Mouse (Mus musculus): Measurements from ENCODE around the gene Gabra6. TPM values are rescaled to one million over a fixed set of nuclear protein-coding genes. Genes with fewer than 3 reads are reported as not detected.

Gene Gabra6
- polyA plus RNA-seq (2012; rRNA removed), result not detected in 2 replicates

- DNase-seq, result no peak
- Histone ChIP-seq H3K27ac (ENCODE audit: control insufficient read depth, insufficient read depth, low read length) (no peak within 1 kb of the TSS), H3K36me3 (ENCODE audit: control insufficient read depth, insufficient read depth, low read length) (no peaks in the 10 kb centered on the region), H3K27me3 (ENCODE audit: control insufficient read depth, insufficient read depth, low read length) (no peaks in the 10 kb centered on the region), H3K4me1 (replicated peaks; ENCODE audit: control insufficient read depth, insufficient read depth, low read length) (no peaks in the 10 kb centered on the region), H3K4me3 (ENCODE audit: control insufficient read depth, insufficient read depth, low read length) (no peak within 1 kb of the TSS)
- TF ChIP-seq POLR2A (IDR thresholded peaks at IDR 0.05; ENCODE audit: control insufficient read depth, extremely low read depth, insufficient read depth, low read length, poor library complexity) (no peak), CTCF (IDR thresholded peaks at IDR 0.05; ENCODE audit: borderline replicate concordance, control insufficient read depth, extremely low read depth, insufficient read depth, low read length, poor library complexity) (no peak)
- WGBS, result 72% methylated on average over 5 of the region's 5 CpGs
Observed at GRCm38 (mm10) chr11:42320882-42321281, at the start of gene Gabra6. Gene Gabra6, minus strand, starts transcription at chr11:42321072.

- Histone ChIP-seq H3K27me3 (ENCODE audit: control insufficient read depth, insufficient read depth, low read length) (no peaks in the 10 kb centered on the region), H3K4me1 (replicated peaks; ENCODE audit: control insufficient read depth, insufficient read depth, low read length) (no peaks in the 10 kb centered on the region), H3K27ac (ENCODE audit: control insufficient read depth, insufficient read depth, low read length) (no peak overlapping the region), H3K4me3 (ENCODE audit: control insufficient read depth, insufficient read depth, low read length) (no peak overlapping the region), H3K36me3 (ENCODE audit: control insufficient read depth, insufficient read depth, low read length) (no peaks in the 10 kb centered on the region)
- 84% methylated on average over 7 of the region's 7 CpGs for WGBS
- DNase-seq, result no peak
- no peak for TF ChIP-seq POLR2A (IDR thresholded peaks at IDR 0.05; ENCODE audit: control insufficient read depth, extremely low read depth, insufficient read depth, low read length, poor library complexity)
- TF ChIP-seq CTCF (IDR thresholded peaks at IDR 0.05; ENCODE audit: borderline replicate concordance, control insufficient read depth, extremely low read depth, insufficient read depth, low read length, poor library complexity), result no peak
Observed at GRCm38 (mm10) chr11:42365544-42365943, 44.7 kb upstream of the Gabra6 start.

GRCm38 (mm10) chr11:42332121-42332520 lies 11.2 kb upstream of the Gabra6 start:
- WGBS, result 78% methylated on average over 3 of the region's 3 CpGs
- no peaks in the 10 kb centered on the region for H3K27me3 ChIP-seq (ENCODE audit: control insufficient read depth, insufficient read depth, low read length)
- H3K27ac ChIP-seq (ENCODE audit: control insufficient read depth, insufficient read depth, low read length), result no peak overlapping the region
- no peak overlapping the region for H3K4me3 ChIP-seq (ENCODE audit: control insufficient read depth, insufficient read depth, low read length)
- no peak for DNase-seq
- TF ChIP-seq POLR2A (IDR thresholded peaks at IDR 0.05; ENCODE audit: control insufficient read depth, extremely low read depth, insufficient read depth, low read length, poor library complexity), result no peak
- TF ChIP-seq CTCF (IDR thresholded peaks at IDR 0.05; ENCODE audit: borderline replicate concordance, control insufficient read depth, extremely low read depth, insufficient read depth, low read length, poor library complexity), result no peak
- no peaks in the 10 kb centered on the region for H3K4me1 ChIP-seq (replicated peaks; ENCODE audit: control insufficient read depth, insufficient read depth, low read length)
- no peaks in the 10 kb centered on the region for H3K36me3 ChIP-seq (ENCODE audit: control insufficient read depth, insufficient read depth, low read length)

- WGBS, result 82% methylated on average over 4 of the region's 4 CpGs
- TF ChIP-seq CTCF (IDR thresholded peaks at IDR 0.05; ENCODE audit: borderline replicate concordance, control insufficient read depth, extremely low read depth, insufficient read depth, low read length, poor library complexity) (no peak), POLR2A (IDR thresholded peaks at IDR 0.05; ENCODE audit: control insufficient read depth, extremely low read depth, insufficient read depth, low read length, poor library complexity) (no peak)
- H3K27ac ChIP-seq (ENCODE audit: control insufficient read depth, insufficient read depth, low read length), result no peak overlapping the region
- no peaks in the 10 kb centered on the region for H3K4me1 ChIP-seq (replicated peaks; ENCODE audit: control insufficient read depth, insufficient read depth, low read length)
- no peak for DNase-seq
- H3K4me3 ChIP-seq (ENCODE audit: control insufficient read depth, insufficient read depth, low read length), result no peak overlapping the region
- H3K27me3 ChIP-seq (ENCODE audit: control insufficient read depth, insufficient read depth, low read length), result no peaks in the 10 kb centered on the region
- H3K36me3 ChIP-seq (ENCODE audit: control insufficient read depth, insufficient read depth, low read length), result no peaks in the 10 kb centered on the region
Observed at GRCm38 (mm10) chr11:42326262-42326661, 5.4 kb upstream of the Gabra6 start.

GRCm38 (mm10) chr11:42321560-42321959 lies 688 bp upstream of the Gabra6 start:
- 87% methylated on average over 3 of the region's 3 CpGs for WGBS
- no peak overlapping the region for H3K27ac ChIP-seq (ENCODE audit: control insufficient read depth, insufficient read depth, low read length)
- no peaks in the 10 kb centered on the region for H3K36me3 ChIP-seq (ENCODE audit: control insufficient read depth, insufficient read depth, low read length)
- no peak for DNase-seq
- no peak overlapping the region for H3K4me3 ChIP-seq (ENCODE audit: control insufficient read depth, insufficient read depth, low read length)
- no peaks in the 10 kb centered on the region for H3K4me1 ChIP-seq (replicated peaks; ENCODE audit: control insufficient read depth, insufficient read depth, low read length)
- no peak for TF ChIP-seq CTCF (IDR thresholded peaks at IDR 0.05; ENCODE audit: borderline replicate concordance, control insufficient read depth, extremely low read depth, insufficient read depth, low read length, poor library complexity)
- no peak for TF ChIP-seq POLR2A (IDR thresholded peaks at IDR 0.05; ENCODE audit: control insufficient read depth, extremely low read depth, insufficient read depth, low read length, poor library complexity)
- H3K27me3 ChIP-seq (ENCODE audit: control insufficient read depth, insufficient read depth, low read length), result no peaks in the 10 kb centered on the region

- no peak for DNase-seq
- 96% methylated on average over 3 of the region's 3 CpGs for WGBS
- Histone ChIP-seq H3K4me1 (replicated peaks; ENCODE audit: control insufficient read depth, insufficient read depth, low read length) (no peaks in the 10 kb centered on the region), H3K27ac (ENCODE audit: control insufficient read depth, insufficient read depth, low read length) (no peak overlapping the region), H3K36me3 (ENCODE audit: control insufficient read depth, insufficient read depth, low read length) (no peaks in the 10 kb centered on the region), H3K4me3 (ENCODE audit: control insufficient read depth, insufficient read depth, low read length) (no peak overlapping the region), H3K27me3 (ENCODE audit: control insufficient read depth, insufficient read depth, low read length) (no peaks in the 10 kb centered on the region)
- TF ChIP-seq CTCF (IDR thresholded peaks at IDR 0.05; ENCODE audit: borderline replicate concordance, control insufficient read depth, extremely low read depth, insufficient read depth, low read length, poor library complexity) (no peak), POLR2A (IDR thresholded peaks at IDR 0.05; ENCODE audit: control insufficient read depth, extremely low read depth, insufficient read depth, low read length, poor library complexity) (no peak)
Observed at GRCm38 (mm10) chr11:42319521-42319920, 1.4 kb downstream of the Gabra6 start.

- DNase-seq, result no peak
- WGBS, result 91% methylated on average over 6 of the region's 6 CpGs
- no peak overlapping the region for H3K27ac ChIP-seq (ENCODE audit: control insufficient read depth, insufficient read depth, low read length)
- H3K27me3 ChIP-seq (ENCODE audit: control insufficient read depth, insufficient read depth, low read length), result no peaks in the 10 kb centered on the region
- H3K36me3 ChIP-seq (ENCODE audit: control insufficient read depth, insufficient read depth, low read length), result no peaks in the 10 kb centered on the region
- TF ChIP-seq CTCF (IDR thresholded peaks at IDR 0.05; ENCODE audit: borderline replicate concordance, control insufficient read depth, extremely low read depth, insufficient read depth, low read length, poor library complexity), result no peak
- TF ChIP-seq POLR2A (IDR thresholded peaks at IDR 0.05; ENCODE audit: control insufficient read depth, extremely low read depth, insufficient read depth, low read length, poor library complexity), result no peak
- H3K4me3 ChIP-seq (ENCODE audit: control insufficient read depth, insufficient read depth, low read length), result no peak overlapping the region
- H3K4me1 ChIP-seq (replicated peaks; ENCODE audit: control insufficient read depth, insufficient read depth, low read length), result no peaks in the 10 kb centered on the region
Observed at GRCm38 (mm10) chr11:42319101-42319500, 1.8 kb downstream of the Gabra6 start.
